ENCODE assay signal across 11 mouse cellular contexts in genomic region chr2:105130351-105131060, GRCm38 (mm10). TPM values are rescaled to one million over a fixed set of nuclear protein-coding genes. Genes with fewer than 3 reads are reported as not detected.
DNase-seq lines count a peak whose midpoint lies in the region; ATAC-seq and TF ChIP-seq lines count a peak whose summit lies in the region.
"Had no signal": no experiment of that assay in that cellular context is flagged by ENCODE, and none has a peak within 500 bp of the region (broad histone marks: within the 10 kb centered on the region; RNA-seq: fewer than 3 reads in every experiment).

No protein-coding gene starts in this region.

- H3K27ac ChIP-seq in kidney, embryonic 16.5 days (ENCODE audit: low read length): peak overlapping the region; percentile 86
- no peak overlapping the region for H3K27ac ChIP-seq in kidney, adult 2 months (ENCODE audit: insufficient read depth, low read depth, low read length)
- H3K27ac ChIP-seq in midbrain, embryonic 13.5 days: no peak overlapping the region
- H3K27ac ChIP-seq: embryonic facial prominence, embryonic 12.5 days had no signal

- peak; percentile 12; the same call in 1 of the 2 replicates for ATAC-seq in kidney, embryonic 16.5 days (ENCODE audit: low FRiP score, low TSS enrichment)
- peak; percentile 24; the same call in 1 of the 2 replicates for ATAC-seq in midbrain, embryonic 13.5 days

- H3K27me3 ChIP-seq in kidney, embryonic 16.5 days (ENCODE audit: insufficient read depth, low read length): peaks cover 63% of the 10 kb centered on the region
- peaks cover 13% of the 10 kb centered on the region for H3K27me3 ChIP-seq in kidney, adult 2 months (replicated peaks; ENCODE audit: control insufficient read depth, insufficient read depth, low read length)
- peaks cover 98% of the 10 kb centered on the region for H3K27me3 ChIP-seq in midbrain, embryonic 13.5 days

- no peak for TF ChIP-seq POLR2A in kidney, adult 2 months (IDR thresholded peaks at IDR 0.05; ENCODE audit: low read depth, low read length)

- 4% methylated on average over 32 of the region's 32 CpGs for WGBS in kidney, embryonic 16.5 days
- WGBS in kidney, adult 2 months: 26% methylated on average over 32 of the region's 32 CpGs
- WGBS in midbrain, embryonic 13.5 days: 1% methylated on average over 32 of the region's 32 CpGs

- H3K9me3 ChIP-seq in kidney, embryonic 16.5 days (ENCODE audit: low read length): no peaks in the 10 kb centered on the region
- H3K9me3 ChIP-seq in midbrain, embryonic 13.5 days: no peaks in the 10 kb centered on the region
- H3K9me3 ChIP-seq: embryonic facial prominence, embryonic 12.5 days had no signal

- no peak for DNase-seq in kidney, adult 2 months
- peak; percentile 4 for DNase-seq in c-Kit-positive CD71-positive TER-119-positive erythroid progenitor cells, embryonic 14.5 days (ENCODE audit: low spot score)
- DNase-seq in heart, postnatal 36 days: peak; percentile 53 to 55
- DNase-seq in right cerebral cortex, postnatal 25 days: no peak
- no peak for DNase-seq in gastrocnemius, adult 8-10 months (ENCODE audit: low spot score in 2 of 2)
- DNase-seq in gastrocnemius, postnatal 10 days: no peak

- intact Hi-C loops in heart, postnatal 36 days (cut with DNase I): loop anchor here (5.0 kb wide), 2 partner anchors 42 to 542 kb away; no protein-coding TSS in a partner anchor

- H3K4me3 ChIP-seq in kidney, embryonic 16.5 days (ENCODE audit: low read length): peak overlapping the region; percentile 76
- H3K4me3 ChIP-seq in kidney, adult 2 months (ENCODE audit: insufficient read depth, low read depth, low read length): no peak overlapping the region
- H3K4me3 ChIP-seq in midbrain, embryonic 13.5 days (replicated peaks): no peak overlapping the region
- H3K4me3 ChIP-seq: embryonic facial prominence, embryonic 12.5 days had no signal

- H3K4me2 ChIP-seq in kidney, embryonic 16.5 days (replicated peaks; ENCODE audit: low read depth, low read length): peak overlapping the region; percentile 69
- H3K4me2 ChIP-seq in midbrain, embryonic 13.5 days (replicated peaks): no peak overlapping the region
- H3K4me2 ChIP-seq: embryonic facial prominence, embryonic 12.5 days had no signal

- peak overlapping the region; percentile 85 for H3K9ac ChIP-seq in kidney, embryonic 16.5 days (replicated peaks; ENCODE audit: low read length)
- H3K9ac ChIP-seq in midbrain, embryonic 13.5 days (replicated peaks): no peak overlapping the region
- H3K9ac ChIP-seq: embryonic facial prominence, embryonic 12.5 days had no signal

- peaks cover 45% of the 10 kb centered on the region for H3K4me1 ChIP-seq in kidney, embryonic 16.5 days (ENCODE audit: insufficient read depth, low read length)
- no peaks in the 10 kb centered on the region for H3K4me1 ChIP-seq in kidney, adult 2 months (ENCODE audit: control insufficient read depth, insufficient read depth, low read length)
- H3K4me1 ChIP-seq in midbrain, embryonic 13.5 days (replicated peaks): peaks cover 22% of the 10 kb centered on the region

- H3K36me3 ChIP-seq in kidney, embryonic 16.5 days (ENCODE audit: insufficient read depth, low read length): no peaks in the 10 kb centered on the region
- no peaks in the 10 kb centered on the region for H3K36me3 ChIP-seq in kidney, adult 2 months (ENCODE audit: control insufficient read depth, insufficient read depth, low read length)
- H3K36me3 ChIP-seq in midbrain, embryonic 13.5 days: no peaks in the 10 kb centered on the region
- H3K36me3 ChIP-seq: embryonic facial prominence, embryonic 12.5 days; G1E had no signal

- TF ChIP-seq CTCF in kidney, adult 2 months (conservative IDR thresholded peaks at IDR 0.05; ENCODE audit: insufficient read depth, insufficient read length, low read depth, low read length): no peak

RNA-seq across cellular contexts. Expression of gene Wt1, which starts 4.2 kb away (rescaled TPM):
- polyA plus RNA-seq in kidney, embryonic 16.5 days (2015; fragmentation: Nextera tagmentation; extraction: Ambion mirVana): 124 and 142 TPM in 2 replicates
- 16.9 and 20.8 TPM in 2 replicates for polyA plus RNA-seq in kidney, adult 2 months (2012; rRNA removed)
- 1 to 10 TPM; 5.2 to 6.9 TPM for total RNA-seq in heart, postnatal 36 days (2021)
- 0.11 TPM in 1 of 2 replicates, not detected in the other for polyA plus RNA-seq in midbrain, embryonic 13.5 days (2015; fragmentation: Nextera tagmentation; extraction: Ambion mirVana)
- total RNA-seq in gastrocnemius, adult 8-10 months (2022): not detected
- total RNA-seq in gastrocnemius, postnatal 10 days (2021): under 1 TPM in 1 of 2 experiments, not detected in 1; 0.18 TPM
- polyA plus RNA-seq: G1E had no signal

RNA-seq across cellular contexts. Expression of gene Gm11060, which starts 38.7 kb away (rescaled TPM):
- polyA plus RNA-seq in kidney, embryonic 16.5 days (2015; fragmentation: Nextera tagmentation; extraction: Ambion mirVana): not detected in 2 replicates
- polyA plus RNA-seq in kidney, adult 2 months (2012; rRNA removed): not detected in 2 replicates
- not detected for total RNA-seq in heart, postnatal 36 days (2021)
- polyA plus RNA-seq in midbrain, embryonic 13.5 days (2015; fragmentation: Nextera tagmentation; extraction: Ambion mirVana): not detected in 2 replicates
- total RNA-seq in gastrocnemius, adult 8-10 months (2022): not detected
- not detected for total RNA-seq in gastrocnemius, postnatal 10 days (2021)
- total RNA-seq: G1E; layer of hippocampus, adult 18-20 months had no signal
- polyA plus RNA-seq: embryonic facial prominence, embryonic 12.5 days; G1E had no signal

Comparison
In these comparisons a context has a peak if more than half of its experiments do, and no peak if none do; other contexts are left out.
1. DNase-seq: peak in c-Kit-positive CD71-positive TER-119-positive erythroid progenitor cells, embryonic 14.5 days (single experiment) and heart, postnatal 36 days (2 of 2); none in kidney, adult 2 months (single experiment), right cerebral cortex, postnatal 25 days (single experiment), gastrocnemius, adult 8-10 months (0 of 2) and gastrocnemius, postnatal 10 days (single experiment).
2. RNA of gene Wt1, which starts 4.2 kb away (total RNA-seq): 5.2 to 6.9 TPM in heart, postnatal 36 days; 0.18 TPM in gastrocnemius, postnatal 10 days and not detected in gastrocnemius, adult 8-10 months; every median in the first group is over 4 times any median in the second.